Mouse (Mus musculus): ENCODE measurements around the gene Ehd3.
A peak's percentile ranks its signal among the peaks of the same experiment; 100 is the strongest.

The Ehd3 gene

GRCm38 (mm10) chr17:73803521-73804184 is at the start of gene Ehd3:
Ehd3 (plus strand) TSS chr17:73804134.
- no peak for DNase-seq (ENCODE audit: low spot score)

DNA sequence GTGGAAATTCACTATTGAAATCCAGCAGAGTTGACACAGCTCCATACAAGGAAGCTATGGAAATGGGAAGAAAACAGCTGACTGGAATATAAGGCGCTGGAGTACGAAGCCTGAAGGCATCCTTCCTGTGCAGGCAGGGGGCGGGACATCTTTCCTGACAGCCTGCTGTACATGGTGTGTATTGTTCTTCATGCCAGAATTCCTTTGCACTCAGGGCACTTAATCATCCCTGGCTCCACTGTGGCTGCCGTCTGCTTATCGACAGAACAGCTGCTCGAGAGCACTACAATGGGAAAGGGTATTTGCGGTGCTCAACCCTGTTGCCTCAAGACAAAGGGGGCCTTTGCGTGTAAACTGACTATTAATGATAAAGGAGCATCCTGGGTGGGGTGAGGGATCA is 33.0 kb upstream of the Ehd3 start:
- DNase-seq (ENCODE audit: low spot score), result no peak

GRCm38 (mm10) chr17:73786642-73787311 is 17.2 kb upstream of the Ehd3 start:
- DNase-seq (ENCODE audit: low spot score), result no peak

DNA sequence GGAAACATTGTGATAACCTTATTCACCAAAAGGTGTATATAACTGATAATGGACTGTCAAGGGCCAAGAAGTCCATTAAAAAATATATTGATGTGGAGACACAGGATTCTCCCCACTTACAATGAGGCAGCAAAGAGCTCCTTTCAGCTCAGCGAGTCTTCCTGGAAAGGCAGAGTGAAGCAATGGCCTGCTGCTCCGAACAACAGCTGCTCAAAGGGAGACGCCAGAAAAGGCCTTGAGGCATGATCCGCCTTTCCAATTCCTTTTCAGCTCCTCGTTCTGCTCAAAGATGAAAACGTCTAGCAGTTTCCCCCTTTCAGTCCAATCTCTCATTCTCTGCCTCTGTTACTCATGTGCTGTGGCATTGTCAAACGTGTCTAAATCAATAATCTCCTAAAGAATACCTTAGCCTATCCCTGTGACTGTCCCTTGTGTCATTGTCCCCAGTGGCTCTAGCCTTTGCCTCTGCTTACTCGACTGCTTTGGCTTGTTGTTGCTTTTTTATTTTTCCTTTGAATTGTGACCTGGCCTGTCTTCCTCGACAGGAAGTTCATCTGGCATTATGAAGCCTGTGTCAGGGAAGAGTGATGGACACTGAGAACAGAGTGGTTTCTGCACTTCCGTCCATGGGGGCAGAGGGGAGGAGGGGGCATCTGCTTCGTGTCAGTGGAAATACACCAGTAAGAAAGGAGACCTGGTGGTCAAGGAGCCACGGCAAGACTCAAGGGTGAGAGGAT is 13.5 kb upstream of the Ehd3 start:
- DNase-seq (ENCODE audit: low spot score), result no peak

- no peak for DNase-seq (ENCODE audit: low spot score)
Observed at GRCm38 (mm10) chr17:73796789-73797188, 7.1 kb upstream of the Ehd3 start.

DNA sequence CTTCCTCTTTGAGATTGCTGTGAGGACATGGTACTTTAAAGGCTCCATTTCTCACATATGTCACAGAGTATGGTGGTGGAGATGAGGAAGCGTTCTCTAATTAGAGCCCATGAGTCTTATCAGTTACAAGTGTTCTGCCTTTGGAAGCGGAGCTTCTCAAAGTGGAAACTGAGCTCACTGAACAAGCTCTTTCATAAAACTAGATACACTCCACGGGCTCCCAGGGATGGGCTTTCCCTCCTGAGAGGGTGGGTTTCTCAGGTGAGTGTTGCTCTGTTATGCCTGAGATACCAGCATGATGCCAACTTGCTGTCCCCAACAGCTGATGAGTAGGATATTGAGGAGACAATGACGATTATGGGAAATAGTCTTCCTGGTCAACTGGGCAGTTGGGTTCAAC is 6.2 kb upstream of the Ehd3 start:
- no peak for DNase-seq (ENCODE audit: low spot score)

DNA sequence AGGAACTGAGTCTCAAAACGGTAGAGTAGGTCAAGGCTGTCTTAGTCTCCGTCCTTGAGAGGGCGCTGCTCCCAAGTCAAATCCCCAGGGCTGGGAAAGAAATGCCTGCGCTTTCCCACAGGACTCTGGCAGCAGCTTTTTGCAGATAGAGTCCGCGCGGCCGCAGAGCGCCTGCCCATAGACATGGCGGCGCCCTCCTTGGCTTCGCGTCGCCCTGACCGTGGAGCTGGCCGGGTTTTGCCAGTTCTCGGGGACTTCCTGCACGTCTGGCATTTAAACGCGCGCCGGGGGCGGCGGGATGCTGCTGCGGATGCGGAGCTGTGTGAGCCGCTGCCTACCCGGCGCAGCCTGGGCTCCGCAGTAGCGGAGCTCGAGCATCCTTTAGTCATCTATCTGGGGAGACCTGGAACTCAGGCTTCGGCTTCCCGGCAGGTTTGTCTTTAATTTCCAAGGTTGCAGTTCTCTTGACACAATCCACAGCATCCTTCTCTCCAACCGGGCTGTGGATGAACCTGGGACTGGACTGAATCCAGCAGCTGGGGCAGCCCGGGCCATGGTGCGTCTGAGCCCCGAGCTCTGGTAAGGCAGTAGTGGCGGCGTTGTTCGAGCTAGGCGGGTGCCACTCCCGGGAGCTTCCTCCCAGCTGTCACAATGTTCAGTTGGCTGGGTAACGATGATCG is 798 bp downstream of the Ehd3 start:
- peak; percentile 87 for DNase-seq (ENCODE audit: low spot score)

DNA sequence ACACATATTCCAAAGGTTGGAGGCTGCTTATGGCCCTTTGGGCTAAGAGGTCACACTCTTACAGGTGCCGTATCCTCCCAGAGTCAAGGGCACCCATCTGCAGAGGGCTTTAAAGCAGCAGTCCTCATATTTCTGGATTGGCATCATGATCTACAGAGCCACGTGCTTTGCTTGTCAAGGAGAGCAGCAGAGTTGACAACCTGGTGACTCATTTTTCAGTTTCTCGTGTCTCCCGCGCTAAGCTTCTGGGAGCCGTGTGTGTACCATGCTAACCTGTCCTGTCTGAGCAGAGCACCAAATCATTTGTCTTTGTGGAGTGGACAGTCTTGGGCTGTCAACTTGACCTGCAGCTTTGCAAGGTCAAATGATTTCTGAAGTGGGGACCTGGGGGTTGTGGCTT is 2.4 kb downstream of the Ehd3 start:
- no peak for DNase-seq (ENCODE audit: low spot score)

- no peak for DNase-seq (ENCODE audit: low spot score)
Observed at GRCm38 (mm10) chr17:73807211-73807610, 3.3 kb downstream of the Ehd3 start.

DNA sequence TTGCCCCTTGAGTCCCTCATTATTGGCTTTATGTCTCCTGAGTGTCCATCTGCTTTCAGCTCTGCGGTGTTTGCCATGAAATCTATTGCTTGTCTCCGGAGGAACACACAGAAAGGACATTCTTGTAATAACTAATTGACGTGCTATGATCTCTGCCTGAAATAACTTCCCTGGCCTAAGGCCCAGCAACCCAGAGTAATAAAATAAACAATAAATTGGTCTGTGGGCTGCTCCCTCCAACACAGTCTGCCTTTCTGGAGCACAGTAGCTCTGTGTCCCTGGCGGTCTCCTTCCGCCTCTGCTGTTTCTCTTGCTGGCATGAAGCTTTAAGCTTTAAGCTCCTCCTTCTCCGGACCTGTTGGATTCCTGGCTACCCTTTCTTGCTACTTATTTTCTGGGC is 4.5 kb downstream of the Ehd3 start:
- DNase-seq (ENCODE audit: low spot score), result no peak

- DNase-seq (ENCODE audit: low spot score), result no peak
Observed at GRCm38 (mm10) chr17:73810801-73811200, 6.9 kb downstream of the Ehd3 start.

- DNase-seq (ENCODE audit: low spot score), result no peak
Observed at GRCm38 (mm10) chr17:73811566-73811965, 7.6 kb downstream of the Ehd3 start.

GRCm38 (mm10) chr17:73813031-73813660 is 9.2 kb downstream of the Ehd3 start:
- DNase-seq (ENCODE audit: low spot score), result no peak

- no peak for DNase-seq (ENCODE audit: low spot score)
Observed at GRCm38 (mm10) chr17:73814500-73815190, 10.7 kb downstream of the Ehd3 start.

DNA sequence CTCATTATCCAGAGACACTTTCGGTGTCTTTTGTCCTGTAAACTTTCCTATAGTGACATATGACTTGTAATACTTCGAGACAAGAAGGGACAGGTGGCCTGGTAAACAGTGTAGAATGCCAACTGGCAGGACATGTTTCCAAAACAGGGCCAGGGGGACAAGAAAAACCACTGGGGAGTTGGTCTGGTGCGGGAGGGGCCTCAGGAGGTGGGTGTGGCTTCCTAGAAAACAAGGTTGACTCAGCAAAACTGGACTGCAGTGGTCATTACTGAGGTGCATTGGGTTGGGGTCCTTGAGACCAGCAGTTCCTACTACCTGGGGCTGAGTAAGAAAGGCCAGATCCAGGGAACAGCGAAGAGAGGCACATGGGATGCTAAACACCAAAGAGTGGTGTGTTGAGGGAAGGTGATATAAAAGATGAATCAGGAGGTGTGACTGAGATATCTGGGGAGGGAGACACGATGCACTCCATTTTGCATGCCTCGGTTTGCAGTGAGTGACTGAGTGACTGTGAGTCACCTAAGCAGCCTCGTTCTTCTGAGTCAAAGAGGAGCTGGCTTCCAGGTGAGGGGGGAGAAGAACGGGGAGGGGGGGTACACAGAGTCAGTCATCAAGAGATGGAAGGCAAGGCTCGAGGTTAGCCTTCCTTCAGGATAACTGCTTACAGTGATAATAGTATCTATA is 13.9 kb downstream of the Ehd3 start:
- no peak for DNase-seq (ENCODE audit: low spot score)

GRCm38 (mm10) chr17:73818936-73819335 is 15.0 kb downstream of the Ehd3 start:
- DNase-seq (ENCODE audit: low spot score), result no peak

- DNase-seq (ENCODE audit: low spot score), result no peak
Observed at GRCm38 (mm10) chr17:73820726-73821125, 16.8 kb downstream of the Ehd3 start.

DNA sequence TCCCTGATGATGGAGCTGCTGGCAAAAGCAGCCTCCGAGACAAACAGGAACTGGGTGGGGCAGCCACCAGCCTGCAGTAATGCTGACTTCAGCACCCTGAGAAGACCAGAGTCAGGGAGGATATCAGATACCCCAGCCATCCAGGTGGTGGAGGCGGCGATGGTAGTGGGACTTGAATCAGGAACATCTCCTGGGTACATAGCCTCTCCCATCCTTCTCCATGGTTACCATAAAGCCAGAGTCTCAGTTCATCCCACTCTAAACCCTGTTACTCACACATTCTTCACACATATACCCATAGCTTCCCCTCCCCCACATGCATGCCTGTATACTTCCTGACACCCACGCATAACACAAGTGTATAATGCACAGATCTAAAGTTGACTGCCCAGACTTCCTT is 18.3 kb downstream of the Ehd3 start:
- DNase-seq (ENCODE audit: low spot score), result no peak

GRCm38 (mm10) chr17:73823121-73824021 is 19.4 kb downstream of the Ehd3 start:
- no peak for DNase-seq (ENCODE audit: low spot score)

DNA sequence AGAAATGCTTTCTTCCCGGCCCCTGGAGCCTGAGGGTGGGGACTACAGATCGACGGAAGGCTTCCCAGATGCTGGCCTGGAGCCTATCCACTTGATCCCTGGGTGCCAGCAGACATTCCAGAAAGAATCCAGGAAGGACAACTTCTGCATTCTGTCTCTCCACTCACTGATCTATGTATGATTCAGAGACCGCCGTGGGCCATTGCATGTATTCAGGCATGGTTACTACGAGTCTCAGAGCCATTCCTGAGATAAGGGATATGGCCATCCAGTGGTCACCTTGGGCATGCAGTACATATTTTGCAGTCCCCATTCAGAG is 20.0 kb downstream of the Ehd3 start:
- DNase-seq (ENCODE audit: low spot score), result no peak
